Mouse (Mus musculus) thymus, postnatal 4 days (tissue): Measurements from ENCODE around the gene Ascl3.

Source experiments
- DNase-seq: peaks from one replicate; pipeline ENCODE4 v3.0.0; 2021

Ascl3 gene

DNA sequence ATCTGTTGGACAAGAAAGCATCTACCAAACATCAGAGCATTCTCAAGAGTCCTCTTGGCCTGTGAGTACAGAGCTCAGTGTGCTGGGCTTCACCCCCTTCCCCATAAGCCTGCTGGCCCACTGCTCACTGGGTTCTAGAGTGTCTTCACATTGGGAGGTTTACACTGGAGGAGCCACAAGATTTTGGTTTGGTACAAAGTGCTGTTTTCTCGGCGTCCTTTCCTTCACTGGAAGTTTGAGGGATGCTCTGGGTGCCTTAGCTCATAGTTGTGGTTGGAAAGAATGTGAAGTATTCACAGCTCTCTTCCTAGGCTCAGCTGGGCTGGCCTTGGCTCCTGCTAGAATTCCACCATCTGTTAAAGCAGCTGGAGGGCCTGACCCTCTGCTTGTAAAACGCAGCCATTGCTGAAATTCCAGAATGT is 22.6 kb downstream of the Ascl3 start:
- DNase-seq, result no peak

DNA sequence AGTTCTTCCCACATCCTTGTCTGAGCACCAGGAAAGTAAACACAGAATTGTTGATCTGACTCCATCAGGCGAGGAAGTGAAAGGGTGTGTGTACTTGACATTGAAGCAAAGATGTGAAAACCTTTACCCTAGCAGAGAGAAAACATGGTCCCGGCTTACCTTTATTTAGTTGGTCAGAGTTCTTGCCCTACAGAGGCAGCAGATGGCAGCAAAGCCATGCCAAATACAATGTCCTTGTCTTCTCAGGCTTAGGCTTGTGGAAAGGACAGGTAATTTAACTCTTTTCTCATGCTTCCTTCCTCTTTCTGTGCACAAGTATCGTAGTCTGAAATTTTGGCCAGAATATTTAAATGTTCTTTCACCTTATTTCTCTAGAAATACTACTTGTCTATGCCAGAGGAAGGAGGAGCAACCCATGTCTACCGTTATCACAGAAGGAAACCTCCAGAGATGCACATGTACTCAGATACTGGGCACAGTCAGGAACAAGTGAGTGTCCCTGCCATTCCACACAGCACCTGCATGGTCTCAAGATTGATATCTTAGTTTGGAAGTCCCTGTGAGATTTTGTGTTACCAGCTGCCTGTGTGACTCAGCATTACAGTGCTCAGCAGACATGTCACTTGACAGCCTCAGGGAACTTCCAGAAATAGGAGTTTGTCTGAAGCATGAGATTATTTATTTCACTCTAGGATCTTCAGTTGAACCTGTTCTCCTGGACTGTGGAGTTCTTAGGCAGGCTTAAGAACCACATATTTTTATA is 24.3 kb downstream of the Ascl3 start:
- peak; percentile 66 for DNase-seq

DNA sequence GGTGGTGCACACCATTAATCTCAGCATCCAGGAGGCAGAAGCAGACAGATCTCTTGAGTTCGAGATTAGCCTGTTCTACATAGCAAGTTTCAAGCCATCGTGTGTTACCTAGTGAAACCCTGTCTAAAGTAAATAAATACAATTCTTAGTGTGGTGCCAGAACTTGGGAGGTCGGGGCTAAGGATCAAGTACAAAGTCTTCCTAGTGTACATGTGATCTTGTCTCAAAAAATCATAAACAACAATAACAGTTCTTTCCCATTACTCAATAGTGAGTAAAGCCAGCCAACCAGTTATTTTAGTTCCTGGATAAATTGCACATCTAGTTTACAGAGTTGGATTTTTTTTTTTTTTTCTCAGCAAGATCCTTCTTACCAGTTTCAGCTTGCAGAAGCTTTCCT is 27.1 kb downstream of the Ascl3 start:
- no peak for DNase-seq

DNA sequence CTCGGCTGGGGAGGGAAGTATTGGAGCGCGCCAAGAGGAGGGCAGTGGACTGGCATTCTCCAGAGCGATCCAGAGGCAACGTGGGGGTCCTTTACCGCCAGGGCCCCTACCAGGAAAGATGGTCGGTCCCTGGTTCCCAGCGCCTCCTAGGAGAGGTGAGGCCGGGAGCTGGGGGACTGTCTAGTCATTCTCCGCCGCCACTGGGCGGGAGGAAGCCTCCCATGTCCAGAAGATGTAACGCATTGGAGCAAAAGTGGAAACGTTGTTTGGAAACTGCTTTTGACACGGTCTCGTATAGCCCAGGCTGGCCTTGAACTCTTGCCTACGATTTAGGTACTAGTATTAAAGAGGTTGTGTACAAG is 27.5 kb downstream of the Ascl3 start:
- DNase-seq, result no peak

DNA sequence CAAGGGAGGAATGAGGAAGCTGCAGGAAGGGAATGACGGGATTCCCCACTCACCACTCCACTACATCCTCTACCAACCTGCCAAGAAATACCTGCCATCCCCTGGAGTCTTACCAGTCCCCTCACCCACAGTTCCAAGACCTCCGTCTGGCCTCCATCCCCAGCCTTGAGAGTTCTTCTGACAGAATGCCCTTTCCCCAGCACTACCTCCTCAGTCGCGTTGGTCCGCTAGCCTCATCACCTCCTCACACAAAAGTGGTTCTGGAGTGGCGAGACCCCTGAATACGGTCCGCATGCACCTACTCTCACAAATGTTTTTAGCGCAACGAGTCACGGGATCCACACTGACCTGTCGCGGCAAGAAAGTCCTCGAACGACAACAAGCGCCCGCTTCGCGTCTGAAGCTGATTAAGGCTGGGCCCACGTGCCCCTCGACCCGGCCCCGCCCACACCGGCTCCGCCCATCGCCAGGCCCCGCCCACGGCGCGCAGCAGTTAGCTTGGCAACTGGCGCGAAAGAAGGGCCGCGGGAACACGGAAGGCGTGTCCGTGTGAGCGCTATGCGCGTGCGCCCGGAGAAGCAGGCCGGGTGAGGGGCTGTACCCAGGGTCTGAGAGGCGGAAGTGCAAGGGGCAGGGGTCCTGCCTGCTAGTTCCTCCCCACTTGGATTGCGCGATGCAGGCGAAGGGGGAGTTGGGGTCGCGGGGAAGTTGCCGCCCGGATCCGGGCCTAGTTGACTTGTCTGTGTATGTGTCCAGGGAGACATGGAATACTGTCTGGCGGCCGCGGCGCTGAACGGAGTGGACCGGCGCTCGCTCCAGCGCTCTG is 28.1 kb downstream of the Ascl3 start, which contains the start of the genes St5 and Akip1:
TSS of gene St5 (minus strand) at position 416 of the 826 bp plus-strand sequence.
TSS of gene Akip1 (plus strand) at position 501 of the 826 bp plus-strand sequence.
- DNase-seq, result peak; percentile 99

DNA sequence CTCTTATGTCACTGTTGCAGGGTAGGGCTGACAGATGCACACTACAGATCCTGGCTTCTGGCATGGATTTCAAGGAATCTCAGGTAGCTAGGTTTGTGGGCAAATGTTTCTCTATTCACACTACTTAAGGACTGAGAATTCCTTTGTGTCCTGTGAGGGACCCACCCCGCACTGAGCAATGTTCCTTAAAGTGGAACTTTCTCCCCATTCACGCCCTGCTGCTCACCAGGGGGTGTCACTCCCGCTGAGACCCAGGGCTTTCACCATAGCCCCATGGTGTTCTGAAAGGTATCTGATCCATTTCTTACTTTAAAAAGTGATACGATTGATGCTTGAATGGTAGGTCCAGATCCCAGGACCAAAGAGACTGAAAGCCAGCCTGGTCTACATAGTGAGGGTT is 28.8 kb downstream of the Ascl3 start:
- DNase-seq, result no peak

DNA sequence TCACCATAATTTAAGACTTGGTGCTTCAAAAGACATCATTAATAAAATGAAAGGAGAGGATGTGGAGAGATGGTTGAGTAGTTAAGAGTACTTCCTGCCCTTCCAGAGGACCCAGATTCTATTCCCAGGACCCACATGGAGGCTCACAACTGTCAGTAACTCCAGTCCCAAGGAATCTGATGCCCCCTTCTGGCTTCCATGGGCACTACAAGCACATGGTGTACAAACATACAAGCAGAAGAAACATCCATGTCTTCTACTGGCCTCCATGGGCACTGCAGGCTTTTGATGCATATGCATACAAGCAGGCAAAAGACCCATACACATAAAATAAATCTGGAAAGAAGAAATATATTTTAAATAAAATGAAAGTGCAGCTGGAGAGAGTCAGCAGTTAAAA is 31.3 kb downstream of the Ascl3 start:
- peak; percentile 26 for DNase-seq

DNA sequence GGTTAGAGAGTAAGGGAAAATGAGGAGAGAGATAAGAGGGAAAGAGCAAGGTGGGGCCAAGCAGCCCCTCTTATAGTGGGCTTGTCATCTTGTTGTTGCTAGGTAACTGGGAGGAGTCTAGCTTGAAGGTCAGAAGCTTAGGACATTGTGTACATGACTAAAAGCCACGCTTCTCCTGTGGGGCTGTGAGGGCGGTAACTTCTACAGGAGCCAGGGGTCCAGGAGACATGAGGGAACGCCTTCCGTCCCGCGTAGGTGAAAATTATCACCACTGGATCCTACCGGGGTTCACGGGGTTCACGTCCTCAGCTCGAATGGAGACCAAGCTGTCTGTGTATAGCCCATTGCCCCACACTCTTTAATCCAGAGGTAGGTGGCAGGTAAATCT is 36.2 kb downstream of the Ascl3 start:
- DNase-seq, result no peak

DNA sequence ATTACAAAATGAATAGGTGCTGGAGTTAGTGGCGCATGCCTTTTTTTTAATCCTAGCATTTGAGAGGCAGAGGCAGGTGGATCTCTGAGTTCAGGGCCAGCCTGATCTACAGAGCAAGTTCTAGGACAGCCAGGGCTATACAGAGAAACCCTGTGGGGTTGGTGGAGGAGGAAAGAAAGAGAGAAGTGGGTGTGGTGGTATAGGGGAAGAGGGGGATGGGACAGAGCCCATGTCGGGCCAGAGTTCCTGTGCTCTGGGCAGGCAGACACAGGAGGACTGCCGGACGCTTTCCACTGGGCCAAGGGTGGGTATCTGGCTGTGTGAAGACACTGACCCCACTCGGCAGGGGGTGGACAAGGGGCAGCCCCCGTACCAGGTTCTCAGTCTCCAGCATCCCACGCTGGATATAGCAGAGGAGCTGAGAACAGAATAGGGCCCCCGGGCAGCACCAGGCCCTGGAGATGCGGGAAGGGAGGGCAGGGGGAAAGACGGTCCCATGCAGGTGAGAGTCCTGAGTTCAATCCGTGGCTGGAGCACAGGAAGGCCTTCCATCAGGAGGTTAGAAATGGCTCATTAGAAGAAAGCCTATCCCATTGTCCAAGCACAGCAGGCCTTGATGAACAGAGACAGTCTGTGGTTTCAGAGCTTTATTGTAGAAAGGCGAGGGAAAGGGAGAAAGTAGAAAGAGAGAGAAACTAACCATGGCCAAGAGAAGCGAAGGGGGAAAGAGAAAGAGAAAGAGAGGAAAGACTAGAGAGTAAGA is 36.8 kb downstream of the Ascl3 start:
- DNase-seq, result no peak

DNA sequence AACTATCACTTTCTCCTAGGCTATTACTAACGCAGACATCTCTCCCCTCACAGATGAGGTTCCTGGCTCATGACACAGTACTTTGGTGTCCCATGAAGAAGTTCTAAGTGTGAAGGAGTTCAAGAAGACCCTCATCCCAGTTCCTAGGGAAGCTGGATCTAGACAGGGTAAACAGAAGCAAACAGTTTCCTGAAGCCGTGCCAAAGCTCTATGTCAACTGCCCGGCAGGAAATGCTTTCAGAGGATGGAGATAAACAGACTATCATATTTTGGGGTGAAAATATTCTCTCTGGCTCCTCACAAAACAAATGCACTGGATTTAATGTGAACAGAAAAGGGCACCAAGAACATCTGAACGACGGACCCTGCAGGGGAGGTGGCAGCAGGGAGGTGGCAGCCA is 40.6 kb downstream of the Ascl3 start:
- DNase-seq, result no peak

DNA sequence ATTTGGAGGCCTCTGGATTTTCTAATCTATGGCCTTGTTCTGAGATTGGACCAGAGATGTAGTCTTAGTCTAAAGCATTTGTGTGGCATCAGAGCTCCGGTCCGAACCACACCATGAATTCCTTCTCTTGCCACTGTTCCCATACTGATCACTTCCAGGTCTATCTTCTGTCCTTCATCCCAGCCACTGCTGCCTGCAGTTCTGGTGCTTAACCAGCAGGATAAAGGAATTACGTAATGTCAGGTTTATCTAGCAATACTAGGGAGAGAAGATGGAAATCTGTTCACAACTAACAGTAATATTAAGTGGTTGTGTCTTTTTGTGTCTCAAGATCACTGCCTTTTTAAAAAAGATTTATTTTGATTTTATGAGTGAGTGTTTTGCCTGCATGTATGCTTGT is 41.4 kb downstream of the Ascl3 start:
- no peak for DNase-seq

DNA sequence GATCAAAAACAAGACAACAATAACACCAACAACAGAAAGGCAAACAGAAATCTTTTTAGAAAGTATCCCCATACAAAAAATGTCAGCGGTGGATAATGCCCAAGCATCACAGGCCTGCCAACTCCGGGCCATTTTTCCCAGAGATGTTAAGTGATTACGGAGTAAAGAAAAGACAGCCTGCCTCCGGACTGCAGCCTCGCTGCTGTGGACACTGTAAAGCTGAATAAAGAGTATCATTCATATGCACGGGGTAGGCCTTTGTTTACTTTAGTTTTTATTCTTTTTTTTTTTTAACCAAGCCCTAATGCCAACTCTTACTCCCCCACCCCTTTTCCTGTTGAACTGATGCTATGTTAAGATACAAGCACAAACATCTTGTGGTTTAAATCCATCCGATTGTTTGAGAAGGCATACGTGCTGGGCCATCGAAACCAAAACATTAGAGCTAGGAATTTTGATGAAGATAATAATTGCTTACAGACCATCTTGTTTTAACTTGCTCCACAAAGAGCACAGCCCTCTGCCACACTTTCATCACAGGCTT is 44.9 kb downstream of the Ascl3 start:
- no peak for DNase-seq

DNA sequence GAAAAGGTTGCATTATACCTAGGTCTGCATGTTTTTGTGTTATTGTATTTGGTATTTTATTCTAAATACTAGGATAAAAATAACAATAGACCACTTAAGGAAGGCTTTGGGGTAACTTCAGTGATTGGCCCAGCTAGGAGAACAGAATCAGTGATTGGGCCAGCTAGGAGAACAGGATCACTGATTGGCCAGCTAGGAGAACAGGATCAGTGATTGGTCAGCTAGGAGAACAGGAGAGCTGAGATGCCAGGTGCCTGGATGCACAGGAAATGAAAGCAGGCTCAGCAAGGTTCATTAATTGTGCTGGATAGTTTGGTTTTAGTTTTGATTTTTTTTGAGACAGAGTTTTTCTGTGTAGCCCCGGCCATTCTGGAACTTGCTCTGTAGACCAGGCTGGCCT is 50.6 kb downstream of the Ascl3 start:
- DNase-seq, result no peak

DNA sequence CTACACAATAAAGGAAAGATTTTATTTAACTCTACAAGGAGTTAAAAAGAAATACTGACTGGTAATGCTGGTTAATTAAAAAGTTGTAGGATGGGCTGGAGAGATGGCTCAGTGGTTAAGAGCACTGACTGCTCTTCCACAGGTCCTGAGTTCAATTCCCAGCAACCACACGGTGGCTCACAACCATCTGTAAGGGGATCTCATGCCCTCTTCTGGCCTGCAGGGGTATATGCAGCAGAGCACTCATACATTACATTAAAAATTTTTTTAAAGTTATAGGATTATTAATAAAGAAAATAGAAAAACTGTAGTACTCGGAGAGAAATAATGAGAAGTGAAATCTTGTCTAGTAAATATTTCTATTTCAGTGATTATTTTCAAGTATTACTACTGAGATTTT is 51.2 kb downstream of the Ascl3 start:
- DNase-seq, result no peak
